Mouse (Mus musculus) testis, adult 2 months (tissue): ENCODE measurements around the gene Mllt10. TPM values are rescaled to one million over a fixed set of nuclear protein-coding genes. Genes with fewer than 3 reads are reported as not detected.
A peak's percentile ranks its signal among the peaks of the same experiment; 100 is the strongest.

Source experiments
- H3K27ac ChIP-seq: fragments of 200-500 bp; 2 replicates; pipeline ENCODE4 v1.5.1; 2012; ENCODE audit warnings: low read depth, low read length; ENCODE audit not compliant: control insufficient read depth, insufficient read depth
- H3K27me3 ChIP-seq: fragments of 200-500 bp; 2 replicates; pipeline ENCODE4 v1.6.1; 2012; ENCODE audit warnings: mild to moderate bottlenecking, low read length, moderate library complexity; ENCODE audit not compliant: control insufficient read depth, insufficient read depth
- H3K36me3 ChIP-seq: fragments of 200-500 bp; 2 replicates; pipeline ENCODE4 v1.6.1; 2012; ENCODE audit warnings: mild to moderate bottlenecking, low read length; ENCODE audit not compliant: control insufficient read depth, insufficient read depth
- H3K4me1 ChIP-seq: fragments of 200-500 bp; 2 replicates; pipeline ENCODE4 v1.6.1; 2012; ENCODE audit warnings: low read length; ENCODE audit not compliant: control insufficient read depth, insufficient read depth
- H3K4me3 ChIP-seq: fragments of 200-500 bp; 2 replicates; pipeline ENCODE4 v1.5.1; 2012; ENCODE audit warnings: low read depth, mild to moderate bottlenecking, low read length, moderate library complexity, mixed read lengths; ENCODE audit not compliant: control insufficient read depth
- CTCF ChIP-seq: fragments of 200-500 bp; IDR thresholded peaks from 2 replicates; pipeline ENCODE4 v1.5.1; 2012; ENCODE audit warnings: low read depth, mild to moderate bottlenecking, inconsistent platforms, low read length, moderate library complexity; ENCODE audit not compliant: control insufficient read depth, insufficient read depth, insufficient replicate concordance
- POLR2A ChIP-seq: fragments of 200-500 bp; IDR thresholded peaks from 2 replicates; pipeline ENCODE4 v1.6.1; 2012; ENCODE audit warnings: low read depth, mild to moderate bottlenecking, inconsistent platforms, low read length, moderate library complexity; ENCODE audit not compliant: control insufficient read depth
- polyA plus RNA-seq: library from polyadenylated mRNA; depleted of rRNA; stranded (reverse); fragments of >200 nt; gene quantifications from 2 replicates; pipeline ENCODE4 v1.2.3, GENCODE M21; 2012

Mllt10 gene
- polyA plus RNA-seq, 1 experiment: 165 TPM

- H3K4me1 ChIP-seq: peaks cover 16% of the 10 kb centered on the region
These were observed 24.5 kb upstream of the Mllt10 start for GRCm38 (mm10) chr2:18030581-18030980.

GRCm38 (mm10) chr2:18031271-18031821, 23.7 kb upstream of the Mllt10 start:
- Histone ChIP-seq H3K4me1 (peaks cover 16% of the 10 kb centered on the region), H3K36me3 (no peaks in the 10 kb centered on the region), H3K27me3 (no peaks in the 10 kb centered on the region; the same call in 1 of the 2 replicates), H3K27ac (no peak overlapping the region), H3K4me3 (peak overlapping the region; percentile 41; the same call in 1 of the 2 replicates)
- TF ChIP-seq CTCF: no peak
- no peak for TF ChIP-seq POLR2A

More at GRCm38 (mm10) chr2:18030581-18030980, 24.5 kb upstream of the Mllt10 start:
- TF ChIP-seq CTCF (no peak), POLR2A (no peak)
- no peak overlapping the region for H3K27ac ChIP-seq
- H3K27me3 ChIP-seq: no peaks in the 10 kb centered on the region; the same call in 1 of the 2 replicates
- H3K4me3 ChIP-seq: no peak overlapping the region
- H3K36me3 ChIP-seq: no peaks in the 10 kb centered on the region

DNA sequence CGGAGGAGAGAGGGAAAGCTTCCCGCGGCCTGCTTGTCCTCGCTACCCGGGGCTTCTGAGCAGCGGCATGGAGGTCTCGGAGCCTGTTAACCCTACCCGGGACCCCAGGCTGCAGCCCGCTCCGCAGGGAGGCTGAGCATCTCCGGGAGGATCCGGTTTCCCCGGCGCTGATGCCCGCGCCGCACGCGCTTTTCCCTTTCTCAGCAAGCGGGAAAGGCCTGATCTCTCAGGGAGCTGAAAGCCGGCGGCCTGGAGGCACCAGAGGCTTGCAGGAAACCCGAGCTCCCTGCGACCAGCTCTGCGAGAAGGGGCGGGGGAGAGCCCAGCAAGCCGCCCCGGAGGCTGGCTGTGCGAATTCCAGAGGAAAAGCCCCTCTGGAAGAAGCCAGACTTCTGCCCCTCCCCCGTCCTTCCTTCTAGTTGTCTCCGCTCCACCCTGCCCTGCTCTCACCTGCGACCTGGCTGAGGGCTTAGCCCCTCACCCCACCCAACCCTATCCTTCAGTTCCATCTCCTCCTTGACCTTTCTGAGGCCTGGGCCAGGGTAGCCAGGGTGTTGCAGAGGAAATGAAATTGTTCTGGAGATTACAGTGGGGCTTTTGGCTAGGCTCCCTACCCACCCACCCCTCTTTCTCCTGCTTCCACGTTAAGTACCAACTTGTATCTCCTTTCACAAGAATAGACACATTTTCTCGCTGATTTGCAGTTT, 23.1 kb upstream of the Mllt10 start:
- Histone ChIP-seq H3K36me3 (no peaks in the 10 kb centered on the region), H3K27me3 (no peaks in the 10 kb centered on the region; the same call in 1 of the 2 replicates), H3K4me3 (peak overlapping the region; percentile 44), H3K4me1 (peaks cover 13% of the 10 kb centered on the region), H3K27ac (no peak overlapping the region)
- TF ChIP-seq POLR2A (no peak), CTCF (no peak)

GRCm38 (mm10) chr2:18032538-18032895, 22.5 kb upstream of the Mllt10 start:
- Histone ChIP-seq H3K4me3 (no peak overlapping the region), H3K27ac (no peak overlapping the region), H3K36me3 (no peaks in the 10 kb centered on the region), H3K4me1 (peaks cover 13% of the 10 kb centered on the region), H3K27me3 (no peaks in the 10 kb centered on the region; the same call in 1 of the 2 replicates)
- TF ChIP-seq POLR2A (no peak), CTCF (no peak)

DNA sequence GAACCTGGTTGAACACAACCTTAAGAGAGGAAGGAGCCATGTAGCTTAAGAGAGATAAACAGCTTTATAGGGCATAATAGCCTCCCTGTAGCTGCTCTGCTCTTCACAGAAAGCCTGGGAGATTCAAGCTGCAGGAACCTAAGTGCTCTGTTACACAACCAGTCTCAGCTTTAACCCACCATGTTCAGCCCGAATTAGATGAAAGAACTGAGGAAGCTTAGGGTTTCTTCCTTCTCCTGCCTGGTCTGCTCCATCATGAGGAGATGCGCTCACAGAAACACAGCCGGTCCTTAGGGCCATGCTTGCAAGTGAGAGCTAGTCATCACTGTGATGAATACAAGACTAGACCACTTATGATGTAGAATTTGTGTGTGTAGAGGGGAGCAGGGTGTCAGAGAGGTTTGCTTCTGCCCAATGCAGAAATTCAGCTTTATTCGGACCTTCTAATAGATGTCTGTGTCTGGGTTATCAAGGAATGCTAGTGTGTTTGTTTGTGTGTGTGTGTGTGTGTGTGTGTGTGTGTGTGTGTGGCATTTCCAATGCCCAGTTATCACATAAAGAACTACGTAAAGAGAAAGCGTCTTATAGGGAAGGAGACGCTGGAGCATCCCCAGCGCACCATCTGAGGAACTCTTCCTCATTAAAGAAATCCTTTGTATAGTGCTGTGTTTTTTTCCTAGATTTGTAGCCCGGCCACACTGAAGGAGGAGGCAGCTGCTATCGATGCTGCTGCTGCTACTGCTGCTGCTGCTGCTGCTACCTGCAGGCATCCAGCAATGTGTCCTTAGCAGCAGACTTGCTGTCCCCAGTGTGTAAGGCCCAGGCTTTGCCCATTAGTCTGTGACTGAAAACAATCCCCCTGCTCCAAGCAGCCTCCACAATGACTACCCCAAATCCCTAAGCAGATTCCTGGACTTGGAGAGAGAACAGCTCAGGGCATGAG, 21.6 kb upstream of the Mllt10 start:
- no peak for TF ChIP-seq CTCF
- TF ChIP-seq POLR2A: no peak
- no peak overlapping the region for H3K27ac ChIP-seq
- H3K4me3 ChIP-seq: no peak overlapping the region
- H3K4me1 ChIP-seq: peaks cover 11% of the 10 kb centered on the region
- H3K27me3 ChIP-seq: no peaks in the 10 kb centered on the region; the same call in 1 of the 2 replicates
- no peaks in the 10 kb centered on the region for H3K36me3 ChIP-seq

DNA sequence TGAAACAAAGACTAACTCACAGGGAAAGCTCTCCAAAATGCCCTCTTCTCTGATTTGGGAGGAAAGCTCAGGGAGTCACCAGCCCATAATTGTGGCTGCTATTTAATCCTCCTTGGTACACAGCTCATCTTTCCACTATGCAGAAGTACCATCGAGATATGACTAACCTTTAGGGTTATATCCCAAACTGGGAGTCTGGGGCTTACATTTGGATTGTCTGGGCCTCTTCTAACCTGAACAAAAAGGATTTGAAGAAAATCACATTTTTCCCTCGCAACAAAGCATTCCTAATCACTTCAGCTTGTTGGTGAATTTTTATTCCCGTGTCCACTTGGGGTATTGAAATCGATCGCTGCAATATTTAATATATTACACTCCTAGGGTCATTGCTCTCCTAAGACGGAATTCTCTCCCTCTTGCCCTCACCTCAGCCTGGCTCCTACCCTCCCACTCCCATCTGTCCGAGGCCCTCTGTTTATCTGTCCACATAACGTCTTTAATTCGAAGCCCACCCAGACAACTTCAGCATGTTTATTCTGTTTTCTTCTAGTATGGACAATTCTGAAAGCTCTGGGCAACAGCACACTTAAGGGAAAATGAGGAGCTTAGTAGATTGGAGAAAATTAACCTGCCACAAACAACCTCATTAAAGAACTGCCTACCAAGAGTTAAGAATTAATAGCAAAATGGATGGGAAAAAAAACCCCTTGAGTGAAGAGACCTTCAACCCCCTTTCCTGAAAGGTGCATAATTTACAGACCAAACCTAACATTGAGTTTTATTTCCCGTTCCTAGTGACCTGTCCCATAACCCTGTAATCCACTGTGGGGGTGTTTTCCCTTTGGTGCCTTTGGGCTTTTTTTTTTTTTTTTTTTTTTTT, 20.4 kb upstream of the Mllt10 start:
- Histone ChIP-seq H3K36me3 (no peaks in the 10 kb centered on the region), H3K27ac (no peak overlapping the region), H3K4me3 (no peak overlapping the region), H3K27me3 (peaks cover 4% of the 10 kb centered on the region; the same call in 1 of the 2 replicates), H3K4me1 (peaks cover 12% of the 10 kb centered on the region)
- no peak for TF ChIP-seq POLR2A
- no peak for TF ChIP-seq CTCF

DNA sequence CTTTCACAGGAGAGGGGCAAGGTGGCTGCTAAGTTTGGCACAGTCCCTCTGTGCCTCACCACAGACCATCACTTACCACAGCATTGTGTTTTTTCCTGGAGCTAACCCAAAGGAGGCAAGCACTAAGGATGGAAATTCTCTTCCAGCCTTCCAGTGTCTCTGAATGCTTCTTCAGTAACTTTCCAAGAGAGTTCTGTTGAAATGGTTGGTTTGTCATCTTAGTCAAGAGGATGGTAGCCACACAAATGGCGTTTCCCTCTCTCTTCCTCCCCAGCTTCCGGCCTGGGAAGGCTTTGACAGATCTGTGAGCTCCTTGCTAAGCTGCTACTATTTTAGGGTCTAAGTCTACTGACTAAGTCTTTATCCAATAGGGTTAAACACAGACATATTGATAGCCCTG, 17.5 kb upstream of the Mllt10 start, which contains the start of gene A930004D18Rik:
Gene A930004D18Rik, minus strand, starts transcription at position 247 of the 400 bp plus-strand sequence.
- Histone ChIP-seq H3K27ac (no peak within 1 kb of the TSS), H3K27me3 (peaks cover 5% of the 10 kb centered on the region), H3K36me3 (no peaks in the 10 kb centered on the region), H3K4me3 (no peak within 1 kb of the TSS), H3K4me1 (peaks cover 22% of the 10 kb centered on the region)
- no peak for TF ChIP-seq CTCF
- TF ChIP-seq POLR2A: no peak
